Mouse (Mus musculus): ENCODE results near the gene Slc39a5.

- TF ChIP-seq CTCF (IDR thresholded peaks at IDR 0.05; ENCODE audit: low read depth, low read length) (no peak), POLR2A (IDR thresholded peaks at IDR 0.05; ENCODE audit: extremely low read depth, insufficient read depth, low read length) (no peak)
These were observed 3.6 kb downstream of the Slc39a5 start for GRCm38 (mm10) chr10:128397466-128397865.

Measured in liver, adult 2 months (tissue).